Comparison of ENCODE assay signal across 13 mouse cellular contexts in genomic region chr11:81100829-81101228, GRCm38 (mm10).
"Had no signal": no experiment of that assay in that cellular context is flagged by ENCODE, and none has a peak within 500 bp of the region (broad histone marks: within the 10 kb centered on the region; RNA-seq: fewer than 3 reads in every experiment).

No protein-coding gene starts in this region.

- DNase-seq: kidney, adult 2 months; kidney, postnatal 14 days; layer of hippocampus, postnatal 36 days; right cerebral cortex, adult 18-20 months; right cerebral cortex, postnatal 25 days; thymus, postnatal 36 days had no signal

- H3K36me3 ChIP-seq: kidney, embryonic 15.5 days; limb, embryonic 15.5 days; lung, embryonic 15.5 days; midbrain, embryonic 12.5 days; neural tube, embryonic 15.5 days had no signal

- H3K4me1 ChIP-seq: limb, embryonic 15.5 days; lung, embryonic 15.5 days; midbrain, embryonic 12.5 days had no signal

- H3K9me3 ChIP-seq: kidney, embryonic 15.5 days; limb, embryonic 15.5 days; lung, embryonic 15.5 days; midbrain, embryonic 12.5 days; neural tube, embryonic 15.5 days had no signal

- ATAC-seq: hindbrain, postnatal 0 days had no signal

- H3K27ac ChIP-seq: hindbrain, postnatal 0 days; kidney, embryonic 15.5 days; limb, embryonic 15.5 days; lung, embryonic 15.5 days; midbrain, embryonic 12.5 days; neural tube, embryonic 15.5 days; stomach, postnatal 0 days had no signal

- H3K4me3 ChIP-seq: kidney, embryonic 15.5 days; limb, embryonic 15.5 days; lung, embryonic 15.5 days; midbrain, embryonic 12.5 days; neural tube, embryonic 15.5 days had no signal

- H3K27me3 ChIP-seq: kidney, embryonic 15.5 days; limb, embryonic 15.5 days; lung, embryonic 15.5 days; midbrain, embryonic 12.5 days; neural tube, embryonic 15.5 days had no signal

- H3K4me2 ChIP-seq: kidney, embryonic 15.5 days; limb, embryonic 15.5 days; lung, embryonic 15.5 days; midbrain, embryonic 12.5 days; neural tube, embryonic 15.5 days had no signal

- H3K9ac ChIP-seq: kidney, embryonic 15.5 days; limb, embryonic 15.5 days; lung, embryonic 15.5 days; midbrain, embryonic 12.5 days; neural tube, embryonic 15.5 days had no signal
